Mouse (Mus musculus): ENCODE results near the gene Chadl. TPM values are rescaled to one million over a fixed set of nuclear protein-coding genes. Genes with fewer than 3 reads are reported as not detected.

Chadl gene
- polyA plus RNA-seq, 1 experiment from 2014 or later = 6.4 TPM

- H3K4me3 ChIP-seq = no peak overlapping the region
- peaks cover 10% of the 10 kb centered on the region for H3K36me3 ChIP-seq
- H3K4me1 ChIP-seq = peaks cover 25% of the 10 kb centered on the region
- H3K27me3 ChIP-seq (replicated peaks) = peaks cover 40% of the 10 kb centered on the region
- H3K27ac ChIP-seq = no peak overlapping the region
- no peak for ATAC-seq (ENCODE audit: low FRiP score, low read depth)
- WGBS = 55% methylated on average over 3 of the region's 3 CpGs
- no peaks in the 10 kb centered on the region for H3K9me3 ChIP-seq
- H3K4me2 ChIP-seq (replicated peaks) = no peak overlapping the region
- H3K9ac ChIP-seq = no peak overlapping the region
Observed at GRCm38 (mm10) chr15:81697847-81698246, 760 bp upstream of the Chadl start.

GRCm38 (mm10) chr15:81694891-81695290, 2.2 kb downstream of the Chadl start:
- Histone ChIP-seq H3K4me3 (peak overlapping the region; percentile 55), H3K9ac (peak overlapping the region; percentile 74), H3K27me3 (replicated peaks) (peaks cover 55% of the 10 kb centered on the region), H3K9me3 (no peaks in the 10 kb centered on the region), H3K27ac (no peak overlapping the region), H3K36me3 (no peaks in the 10 kb centered on the region), H3K4me1 (peaks cover 25% of the 10 kb centered on the region), H3K4me2 (replicated peaks) (peak overlapping the region; percentile 99)
- WGBS = 26% methylated on average over 19 of the region's 19 CpGs
- no peak for ATAC-seq (ENCODE audit: low FRiP score, low read depth)

- Histone ChIP-seq H3K4me3 (peak overlapping the region; percentile 55), H3K4me1 (peaks cover 25% of the 10 kb centered on the region), H3K4me2 (replicated peaks) (peak overlapping the region; percentile 99), H3K9ac (peak overlapping the region; percentile 74), H3K36me3 (no peaks in the 10 kb centered on the region), H3K27me3 (replicated peaks) (peaks cover 55% of the 10 kb centered on the region), H3K27ac (no peak overlapping the region), H3K9me3 (no peaks in the 10 kb centered on the region)
- ATAC-seq (ENCODE audit: low FRiP score, low read depth) = peak; percentile 68
- 1% methylated on average over 98 of the region's 107 CpGs for WGBS
Observed at GRCm38 (mm10) chr15:81693967-81694881, 2.9 kb downstream of the Chadl start.

- H3K9ac ChIP-seq = peak overlapping the region; percentile 74
- H3K4me3 ChIP-seq = peak overlapping the region; percentile 55
- no peak overlapping the region for H3K27ac ChIP-seq
- peaks cover 25% of the 10 kb centered on the region for H3K4me1 ChIP-seq
- H3K9me3 ChIP-seq = no peaks in the 10 kb centered on the region
- peaks cover under 1% of the 10 kb centered on the region; the same call in 1 of the 2 replicates for H3K36me3 ChIP-seq
- H3K27me3 ChIP-seq (replicated peaks) = peaks cover 55% of the 10 kb centered on the region
- peak overlapping the region; percentile 99 for H3K4me2 ChIP-seq (replicated peaks)
- no peak for ATAC-seq (ENCODE audit: low FRiP score, low read depth)
- 4% methylated on average over 41 of the region's 41 CpGs for WGBS
Observed at GRCm38 (mm10) chr15:81693366-81693966, 3.6 kb downstream of the Chadl start.

GRCm38 (mm10) chr15:81680301-81680805, 16.7 kb downstream of the Chadl start:
- no peak for ATAC-seq (ENCODE audit: low FRiP score, low read depth)
- no peaks in the 10 kb centered on the region for H3K9me3 ChIP-seq
- H3K27me3 ChIP-seq (replicated peaks) = no peaks in the 10 kb centered on the region
- no peak overlapping the region for H3K27ac ChIP-seq
- H3K9ac ChIP-seq = no peak overlapping the region
- no peak overlapping the region for H3K4me3 ChIP-seq
- peaks cover 80% of the 10 kb centered on the region for H3K36me3 ChIP-seq
- no peak overlapping the region for H3K4me2 ChIP-seq (replicated peaks)
- 94% methylated on average over 4 of the region's 4 CpGs for WGBS
- no peaks in the 10 kb centered on the region for H3K4me1 ChIP-seq

GRCm38 (mm10) chr15:81676637-81677036, 20.4 kb downstream of the Chadl start:
- 86% methylated on average over 3 of the region's 3 CpGs for WGBS
- Histone ChIP-seq H3K27ac (no peak overlapping the region), H3K4me1 (no peaks in the 10 kb centered on the region), H3K9me3 (no peaks in the 10 kb centered on the region), H3K36me3 (peaks cover 58% of the 10 kb centered on the region), H3K4me3 (no peak overlapping the region), H3K9ac (no peak overlapping the region), H3K4me2 (replicated peaks) (no peak overlapping the region), H3K27me3 (replicated peaks) (no peaks in the 10 kb centered on the region)
- no peak for ATAC-seq (ENCODE audit: low FRiP score, low read depth)

GRCm38 (mm10) chr15:81670231-81670640, 26.9 kb downstream of the Chadl start:
- no peak for ATAC-seq (ENCODE audit: low FRiP score, low read depth)
- Histone ChIP-seq H3K9ac (no peak overlapping the region), H3K9me3 (no peaks in the 10 kb centered on the region), H3K27me3 (replicated peaks) (no peaks in the 10 kb centered on the region), H3K4me3 (no peak overlapping the region), H3K4me1 (0 out of 2 replicates have a peak, but pooled peaks cover under 1% of the 10 kb centered on the region), H3K27ac (no peak overlapping the region), H3K4me2 (replicated peaks) (no peak overlapping the region), H3K36me3 (peaks cover 51% of the 10 kb centered on the region)
- WGBS = 82% methylated on average over 4 of the region's 4 CpGs

- Histone ChIP-seq H3K9me3 (no peaks in the 10 kb centered on the region), H3K4me1 (peaks cover 10% of the 10 kb centered on the region), H3K4me3 (no peak overlapping the region), H3K9ac (no peak overlapping the region), H3K27ac (no peak overlapping the region), H3K36me3 (peaks cover 38% of the 10 kb centered on the region), H3K27me3 (replicated peaks) (no peaks in the 10 kb centered on the region), H3K4me2 (replicated peaks) (no peak overlapping the region)
- WGBS = 88% methylated on average over 10 of the region's 10 CpGs
- ATAC-seq (ENCODE audit: low FRiP score, low read depth) = no peak
Observed at GRCm38 (mm10) chr15:81666957-81667356, 30.1 kb downstream of the Chadl start.

- peak within 1 kb of the TSS; percentile 58 for H3K9ac ChIP-seq
- 1% methylated on average over 55 of the region's 55 CpGs for WGBS
- no peak within 1 kb of the TSS for H3K27ac ChIP-seq
- ATAC-seq (ENCODE audit: low FRiP score, low read depth) = peak; percentile 99
- H3K9me3 ChIP-seq = no peaks in the 10 kb centered on the region
- peak within 1 kb of the TSS; percentile 85 for H3K4me2 ChIP-seq (replicated peaks)
- H3K27me3 ChIP-seq (replicated peaks) = no peaks in the 10 kb centered on the region
- peak within 1 kb of the TSS; percentile 80 for H3K4me3 ChIP-seq
- H3K36me3 ChIP-seq = peaks cover 20% of the 10 kb centered on the region
- H3K4me1 ChIP-seq = peaks cover 10% of the 10 kb centered on the region
Observed at GRCm38 (mm10) chr15:81663697-81664561, 33.2 kb downstream of the Chadl start, which contains the start of gene L3mbtl2. Gene L3mbtl2, plus strand, starts transcription at chr15:81663889.

GRCm38 (mm10) chr15:81663281-81663680, 33.8 kb downstream of the Chadl start:
- H3K27me3 ChIP-seq (replicated peaks) = no peaks in the 10 kb centered on the region
- H3K4me1 ChIP-seq = peaks cover 10% of the 10 kb centered on the region
- H3K4me2 ChIP-seq (replicated peaks) = peak overlapping the region; percentile 85
- H3K9ac ChIP-seq = no peak overlapping the region
- ATAC-seq (ENCODE audit: low FRiP score, low read depth) = peak; percentile 27
- 68% methylated on average over 10 of the region's 10 CpGs for WGBS
- no peaks in the 10 kb centered on the region for H3K9me3 ChIP-seq
- no peak overlapping the region for H3K27ac ChIP-seq
- H3K36me3 ChIP-seq = peaks cover 14% of the 10 kb centered on the region
- no peak overlapping the region for H3K4me3 ChIP-seq

- ATAC-seq (ENCODE audit: low FRiP score, low read depth) = no peak
- Histone ChIP-seq H3K9me3 (no peaks in the 10 kb centered on the region), H3K36me3 (no peaks in the 10 kb centered on the region), H3K4me3 (no peak overlapping the region), H3K4me2 (replicated peaks) (no peak overlapping the region), H3K27ac (no peak overlapping the region), H3K27me3 (replicated peaks) (no peaks in the 10 kb centered on the region), H3K4me1 (peaks cover 10% of the 10 kb centered on the region), H3K9ac (no peak overlapping the region)
- WGBS = 91% methylated on average over 2 of the region's 2 CpGs
Observed at GRCm38 (mm10) chr15:81661701-81662100, 35.4 kb downstream of the Chadl start.

Measured in neural tube, embryonic 12.5 days (tissue).